Mouse (Mus musculus) testis, adult 2 months (tissue): ENCODE results near the gene Ythdf1. TPM values are rescaled to one million over a fixed set of nuclear protein-coding genes. Genes with fewer than 3 reads are reported as not detected.
A peak's percentile ranks its signal among the peaks of the same experiment; 100 is the strongest.

Experiments
- H3K27ac ChIP-seq: fragments of 200-500 bp; 2 replicates; pipeline ENCODE4 v1.5.1; 2012; ENCODE audit warnings: low read depth, low read length; ENCODE audit not compliant: control insufficient read depth, insufficient read depth
- H3K27me3 ChIP-seq: fragments of 200-500 bp; 2 replicates; pipeline ENCODE4 v1.6.1; 2012; ENCODE audit warnings: mild to moderate bottlenecking, low read length, moderate library complexity; ENCODE audit not compliant: control insufficient read depth, insufficient read depth
- H3K36me3 ChIP-seq: fragments of 200-500 bp; 2 replicates; pipeline ENCODE4 v1.6.1; 2012; ENCODE audit warnings: mild to moderate bottlenecking, low read length; ENCODE audit not compliant: control insufficient read depth, insufficient read depth
- H3K4me1 ChIP-seq: fragments of 200-500 bp; 2 replicates; pipeline ENCODE4 v1.6.1; 2012; ENCODE audit warnings: low read length; ENCODE audit not compliant: control insufficient read depth, insufficient read depth
- H3K4me3 ChIP-seq: fragments of 200-500 bp; 2 replicates; pipeline ENCODE4 v1.5.1; 2012; ENCODE audit warnings: low read depth, mild to moderate bottlenecking, low read length, moderate library complexity, mixed read lengths; ENCODE audit not compliant: control insufficient read depth
- CTCF ChIP-seq: fragments of 200-500 bp; IDR thresholded peaks from 2 replicates; pipeline ENCODE4 v1.5.1; 2012; ENCODE audit warnings: low read depth, mild to moderate bottlenecking, inconsistent platforms, low read length, moderate library complexity; ENCODE audit not compliant: control insufficient read depth, insufficient read depth, insufficient replicate concordance
- POLR2A ChIP-seq: fragments of 200-500 bp; IDR thresholded peaks from 2 replicates; pipeline ENCODE4 v1.6.1; 2012; ENCODE audit warnings: low read depth, mild to moderate bottlenecking, inconsistent platforms, low read length, moderate library complexity; ENCODE audit not compliant: control insufficient read depth
- polyA plus RNA-seq: library from polyadenylated mRNA; depleted of rRNA; stranded (reverse); fragments of >200 nt; gene quantifications from 2 replicates; pipeline ENCODE4 v1.2.3, GENCODE M21; 2012

Ythdf1 gene
- polyA plus RNA-seq, 1 experiment = 22.5 TPM

DNA sequence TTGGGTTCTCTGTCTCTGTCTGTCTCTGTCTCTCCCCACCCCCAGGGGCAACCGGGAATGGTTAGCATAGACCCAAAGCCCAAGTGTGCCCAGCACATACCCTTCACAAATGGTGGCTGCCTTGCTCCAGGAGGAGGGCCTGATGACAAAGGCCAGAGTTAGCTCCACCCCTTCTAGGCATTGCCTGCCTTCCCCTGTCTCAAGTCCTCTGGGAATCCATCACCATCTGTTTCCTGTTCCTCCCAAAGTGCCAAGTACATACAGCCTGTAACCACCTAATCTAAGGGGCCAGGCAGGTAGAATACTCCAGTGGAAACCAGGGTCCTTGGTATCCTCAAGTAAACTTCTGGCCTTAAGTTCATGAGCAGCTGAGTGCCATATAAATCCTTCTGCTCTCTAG, 11.7 kb upstream of the Ythdf1 start:
- TF ChIP-seq CTCF (no peak), POLR2A (no peak)
- H3K27ac ChIP-seq = no peak overlapping the region
- no peaks in the 10 kb centered on the region for H3K27me3 ChIP-seq
- no peaks in the 10 kb centered on the region for H3K36me3 ChIP-seq
- no peak overlapping the region for H3K4me3 ChIP-seq
- no peaks in the 10 kb centered on the region for H3K4me1 ChIP-seq

DNA sequence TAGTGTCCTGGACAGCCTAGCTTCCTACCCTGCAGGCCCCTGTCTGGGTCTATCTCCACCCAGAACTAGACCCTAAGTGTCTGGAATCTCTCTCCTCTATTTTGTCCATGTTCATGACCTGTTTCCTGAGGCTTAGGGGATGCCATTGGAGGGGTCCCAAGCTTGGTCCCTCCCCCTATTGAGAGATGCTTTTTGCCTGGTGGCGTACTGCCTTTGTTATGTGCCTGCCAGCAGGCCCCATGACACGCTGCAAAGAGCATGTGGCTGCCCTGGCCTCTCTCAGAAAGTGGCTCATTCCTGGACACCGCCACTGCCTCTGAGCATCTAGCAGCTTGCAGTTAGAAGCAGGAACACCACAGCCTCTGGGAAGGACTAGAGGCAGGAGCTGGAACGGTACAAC, 8.0 kb upstream of the Ythdf1 start, which contains the start of gene Birc7:
Gene Birc7, plus strand, starts transcription at position 301 of the 400 bp plus-strand sequence.
- Histone ChIP-seq H3K27me3 (no peaks in the 10 kb centered on the region), H3K27ac (no peak within 1 kb of the TSS), H3K4me3 (no peak within 1 kb of the TSS), H3K36me3 (no peaks in the 10 kb centered on the region), H3K4me1 (peaks cover 3% of the 10 kb centered on the region; the same call in 1 of the 2 replicates)
- TF ChIP-seq CTCF (no peak), POLR2A (no peak)

DNA sequence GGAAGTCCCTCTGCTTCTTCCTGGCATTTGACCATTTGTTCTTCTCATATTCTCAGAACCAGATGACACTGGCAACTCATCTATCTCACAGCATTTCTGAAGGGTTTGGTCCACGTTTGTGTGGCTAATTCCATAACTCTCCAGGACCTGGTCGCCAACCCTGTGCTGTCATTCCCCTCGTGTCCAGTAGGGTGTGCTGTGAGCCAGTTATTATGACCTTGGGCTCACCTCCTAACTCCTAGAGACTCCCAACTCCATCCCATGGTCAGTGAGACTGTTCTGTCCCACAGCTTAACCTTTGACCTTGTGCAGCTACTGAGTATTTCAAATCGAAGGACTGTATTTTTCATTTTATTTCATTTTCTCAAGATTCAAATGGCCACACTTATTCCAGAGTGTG, 4.4 kb upstream of the Ythdf1 start:
- no peaks in the 10 kb centered on the region for H3K36me3 ChIP-seq
- TF ChIP-seq CTCF (peak; percentile 91; the same call in 1 of the 2 replicates), POLR2A (no peak)
- no peak overlapping the region for H3K4me3 ChIP-seq
- H3K27me3 ChIP-seq = no peaks in the 10 kb centered on the region
- no peak overlapping the region for H3K27ac ChIP-seq
- H3K4me1 ChIP-seq = peaks cover 5% of the 10 kb centered on the region

DNA sequence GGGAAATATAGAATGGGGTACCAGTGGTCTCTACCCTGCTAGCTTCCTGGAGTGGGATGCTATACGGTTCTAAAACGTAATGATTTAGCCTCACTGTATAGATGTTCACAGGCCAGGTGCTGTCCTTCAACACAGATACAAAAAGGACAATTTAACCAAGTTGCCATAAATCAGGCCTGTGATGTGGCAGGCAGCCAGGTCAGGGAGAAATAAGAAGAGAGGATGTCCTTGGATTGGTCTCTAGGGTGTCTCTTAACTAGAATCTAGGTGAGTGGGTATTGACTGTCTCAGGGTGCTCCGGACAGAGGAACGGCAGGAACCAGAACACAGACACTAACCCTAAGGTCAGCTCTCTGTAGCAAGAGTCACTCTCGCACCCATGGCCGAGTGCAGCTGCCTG, 2.0 kb upstream of the Ythdf1 start:
- Histone ChIP-seq H3K27ac (no peak overlapping the region), H3K4me3 (no peak overlapping the region), H3K4me1 (peaks cover 7% of the 10 kb centered on the region), H3K27me3 (no peaks in the 10 kb centered on the region), H3K36me3 (no peaks in the 10 kb centered on the region)
- TF ChIP-seq POLR2A (no peak), CTCF (no peak)

DNA sequence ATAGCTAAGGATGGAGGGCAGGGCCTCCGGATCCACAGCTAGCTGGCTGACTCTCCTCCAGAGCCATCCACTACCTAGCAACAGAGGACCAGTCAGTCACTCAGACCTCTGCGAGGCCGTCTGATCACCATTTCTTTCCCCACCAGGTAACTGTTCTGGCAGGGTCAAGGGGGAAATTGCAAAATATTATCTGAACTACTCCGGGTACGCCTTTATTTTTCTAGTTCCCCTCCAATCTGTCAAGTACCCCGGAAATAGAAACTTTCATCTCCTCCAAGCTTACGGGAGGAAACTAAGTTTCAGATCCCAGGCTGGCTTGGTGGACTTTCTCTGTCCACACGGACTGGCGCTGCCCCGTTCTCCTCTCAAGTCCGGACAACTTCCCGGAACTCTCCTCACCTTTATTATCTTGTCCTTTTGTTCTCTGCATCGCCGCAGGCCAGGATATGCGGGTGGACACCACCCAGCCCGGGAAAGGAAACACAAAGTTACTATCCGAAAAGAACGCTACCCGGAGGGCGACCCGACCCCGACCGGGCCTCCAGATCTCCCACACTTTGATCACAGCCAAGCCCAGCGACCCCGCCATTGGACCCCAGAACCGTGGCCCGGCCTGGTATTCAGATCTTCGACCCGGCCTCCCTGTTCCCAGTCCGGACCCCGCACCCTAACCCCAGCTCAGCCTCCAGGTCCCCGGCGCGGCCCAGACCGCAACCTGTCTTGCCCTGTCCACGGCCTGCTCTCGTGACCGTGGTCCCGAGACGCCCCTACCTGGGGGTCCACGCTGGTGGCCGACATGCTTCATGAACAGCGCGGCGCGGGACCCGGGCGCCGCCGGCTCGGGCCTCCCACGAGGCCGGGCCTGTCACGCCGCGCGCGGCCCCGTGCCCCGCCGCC, 588 bp downstream of the Ythdf1 start:
- H3K27ac ChIP-seq = peak overlapping the region; percentile 88
- no peaks in the 10 kb centered on the region for H3K36me3 ChIP-seq
- H3K4me1 ChIP-seq = peaks cover 4% of the 10 kb centered on the region
- H3K4me3 ChIP-seq = peak overlapping the region; percentile 98
- TF ChIP-seq POLR2A = no peak; the same call in 1 of the 2 replicates
- no peaks in the 10 kb centered on the region for H3K27me3 ChIP-seq

DNA sequence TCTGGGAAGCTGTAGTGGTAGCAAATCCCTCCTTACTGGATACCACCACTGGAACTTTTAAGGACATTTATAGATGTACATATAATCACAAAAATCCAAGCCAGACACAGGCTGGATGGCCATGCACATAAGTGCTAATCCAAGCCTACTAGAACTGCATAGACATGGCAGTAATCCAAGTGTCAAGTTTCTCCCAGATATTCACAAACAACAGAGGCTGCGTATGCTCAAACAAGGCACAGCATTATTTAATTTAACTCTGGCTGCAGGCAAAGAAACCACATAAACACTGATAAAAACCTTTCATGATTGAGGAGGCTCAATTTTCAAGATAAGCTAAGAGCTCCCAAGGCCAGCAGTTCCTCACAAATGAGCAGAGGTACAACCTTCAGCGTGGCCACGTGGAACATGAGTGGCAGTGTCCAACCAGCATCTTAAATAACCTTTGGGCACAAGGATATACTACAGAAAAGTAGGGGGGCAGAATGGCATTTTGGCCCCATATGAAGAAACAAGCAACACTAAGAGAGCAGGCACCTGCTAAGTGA, 4.8 kb downstream of the Ythdf1 start:
- TF ChIP-seq POLR2A (no peak), CTCF (no peak)
- Histone ChIP-seq H3K27me3 (no peaks in the 10 kb centered on the region), H3K4me3 (no peak overlapping the region), H3K4me1 (peaks cover 2% of the 10 kb centered on the region; the same call in 1 of the 2 replicates), H3K27ac (no peak overlapping the region), H3K36me3 (peaks cover 1% of the 10 kb centered on the region; the same call in 1 of the 2 replicates)

DNA sequence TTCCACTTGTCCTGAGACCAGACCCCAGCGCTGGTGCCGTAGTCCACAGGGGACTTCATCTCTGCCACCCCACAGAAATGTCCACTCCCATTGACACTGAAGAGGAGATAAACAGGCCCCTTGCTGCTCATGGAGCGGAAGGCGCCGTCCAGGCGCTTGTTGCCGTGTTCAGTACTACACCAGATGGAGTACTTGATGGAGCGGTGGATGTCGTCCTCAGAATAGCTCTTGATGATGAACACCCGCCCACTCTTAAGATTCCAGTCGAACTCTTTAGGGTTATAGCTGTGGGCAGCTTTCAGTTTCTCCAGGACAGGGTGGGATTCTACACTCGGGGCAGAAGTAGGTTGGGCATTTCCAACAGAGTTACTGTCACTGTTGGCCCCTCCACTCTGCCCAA, 9.8 kb downstream of the Ythdf1 start:
- H3K4me1 ChIP-seq = no peaks in the 10 kb centered on the region
- H3K36me3 ChIP-seq = peaks cover 3% of the 10 kb centered on the region
- no peak overlapping the region for H3K27ac ChIP-seq
- no peak overlapping the region for H3K4me3 ChIP-seq
- no peaks in the 10 kb centered on the region for H3K27me3 ChIP-seq
- TF ChIP-seq CTCF (no peak), POLR2A (no peak)
